Mouse (Mus musculus) heart, postnatal 0 days (tissue): ENCODE data around the gene Pdgfra.

ENCODE experiments used
- CTCF ChIP-seq: IDR thresholded peaks from 2 replicates; pipeline ENCODE4 v1.5.1; 2016; ENCODE audit warnings: antibody characterized with exemption, control low read depth, low read depth
- EP300 ChIP-seq: IDR thresholded peaks from 2 replicates; pipeline ENCODE4 v1.6.1; 2016; ENCODE audit warnings: antibody characterized with exemption, low read depth

GRCm38 (mm10) chr5:75200366-75200724 lies 48.3 kb downstream of the Pdgfra start:
- TF ChIP-seq CTCF = no peak
- TF ChIP-seq EP300 = no peak
